Mouse (Mus musculus) embryonic stem cell, embryonic (primary cell): ENCODE data around the gene Mprip.

Experiments
- CTCF ChIA-PET, 4 experiments: fragments of 300-600 bp in 2 of 4; fragments of 350-600 bp in 2 of 4; sonication (Branson Sonifier 250); formaldehyde crosslinking; loops; one replicate each; lab custom pipeline; 2022; ENCODE audit warnings: inconsistent platforms in 2 of 4; lab: Charles Lee
- POLR2A ChIA-PET, 4 experiments: fragments of 300-600 bp in 2 of 4; fragments of 350-600 bp in 2 of 4; sonication (Branson Sonifier 250); formaldehyde crosslinking; loops; one replicate each; lab custom pipeline; 2022; ENCODE audit warnings: antibody characterized with exemption in 4 of 4, inconsistent platforms in 1 of 4; lab: Charles Lee

Gene Mprip

GRCm38 (mm10) chr11:59759626-59760025 is 98.5 kb downstream of the Mprip start:
- ChIA-PET POLR2A (interaction anchor here in 2 of 4 experiments (0.7 to 0.8 kb wide), 2 partner anchors 10 to 173 kb away, joined by 3 read pairs; no protein-coding TSS in a partner anchor), CTCF (interaction anchor here in 1 of 4 experiments (1.8 to 2.1 kb wide), 2 partner anchors 19 kb away, joined by 5 to 8 read pairs; no protein-coding TSS in a partner anchor)

DNA sequence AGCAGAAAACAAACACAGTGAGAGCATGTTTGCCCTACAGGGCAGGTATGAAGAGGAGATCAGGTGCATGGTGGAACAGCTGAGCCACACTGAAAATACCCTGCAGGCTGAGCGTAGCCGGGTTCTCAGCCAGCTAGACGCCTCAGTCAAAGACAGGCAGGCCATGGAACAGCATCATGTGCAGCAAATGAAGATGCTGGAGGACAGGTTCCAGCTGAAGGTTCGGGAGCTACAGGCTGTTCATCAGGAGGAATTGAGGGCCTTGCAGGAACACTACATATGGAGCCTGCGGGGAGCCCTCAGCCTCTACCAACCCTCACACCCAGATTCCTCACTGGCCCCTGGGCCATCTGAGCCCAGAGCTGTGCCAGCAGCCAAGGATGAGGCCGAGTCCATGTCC is 99.7 kb downstream of the Mprip start:
- POLR2A ChIA-PET: interaction anchor here in 3 of 4 experiments (0.6 to 1.3 kb wide), 4 partner anchors 8 to 130 kb away, joined by 3 to 4 read pairs (median 3); no protein-coding TSS in a partner anchor
- CTCF ChIA-PET: interaction anchor here in 2 of 4 experiments (1.4 to 1.8 kb wide), 3 partner anchors 18 to 146 kb away, joined by 3 to 5 read pairs (median 5); no protein-coding TSS in a partner anchor

GRCm38 (mm10) chr11:59769307-59769706 is 108.2 kb downstream of the Mprip start:
- POLR2A ChIA-PET: interaction anchor here in 1 of 4 experiments (0.7 to 2.3 kb wide), 3 partner anchors 10 to 12 kb away, joined by 3 to 10 read pairs (median 3); no protein-coding TSS in a partner anchor
- CTCF ChIA-PET: interaction anchor here in 3 of 4 experiments (0.6 to 1.0 kb wide), 3 partner anchors 9 to 244 kb away, joined by 3 read pairs; no protein-coding TSS in a partner anchor

DNA sequence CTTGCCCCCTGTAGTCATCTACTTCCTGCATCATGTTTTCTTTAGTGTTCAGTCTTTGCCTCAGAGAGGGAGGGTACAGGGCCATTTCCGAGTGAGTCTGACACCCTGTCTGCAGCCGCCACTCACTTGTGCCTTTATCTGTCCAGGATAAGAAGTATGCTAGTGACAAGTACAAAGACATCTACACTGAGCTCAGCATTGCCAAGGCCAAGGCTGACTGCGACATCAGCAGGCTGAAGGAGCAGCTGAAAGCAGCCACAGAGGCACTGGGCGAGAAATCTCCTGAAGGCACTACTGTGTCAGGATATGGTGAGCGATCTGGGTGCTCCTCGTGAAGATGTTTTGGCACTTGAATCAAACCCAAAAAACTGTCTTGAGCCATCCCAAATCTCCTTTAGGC is 108.6 kb downstream of the Mprip start:
- ChIA-PET CTCF (interaction anchor here in 3 of 4 experiments (0.6 to 1.0 kb wide), 3 partner anchors 9 to 244 kb away, joined by 3 read pairs; no protein-coding TSS in a partner anchor), POLR2A (interaction anchor here in 1 of 4 experiments (0.7 to 0.8 kb wide), 2 partner anchors 10 to 13 kb away, joined by 3 read pairs; no protein-coding TSS in a partner anchor)

DNA sequence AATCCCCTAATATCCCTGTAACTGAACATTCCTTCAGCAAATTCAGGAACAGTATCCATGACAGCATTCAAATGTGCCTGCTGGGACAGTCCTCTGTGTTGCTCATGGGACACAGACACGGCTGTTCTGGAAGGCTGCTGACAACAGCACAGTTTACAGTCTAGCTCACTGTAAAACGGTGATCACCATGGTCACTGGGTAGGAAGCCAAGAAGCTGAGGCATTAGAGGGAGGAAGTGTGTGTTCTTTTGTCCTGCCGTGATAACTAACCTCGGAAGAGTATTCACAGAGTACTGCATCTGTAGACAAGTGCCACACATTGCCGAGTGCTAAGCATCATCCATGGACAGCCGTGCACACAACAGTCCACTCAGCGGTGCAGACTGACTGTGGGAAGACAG is 109.6 kb downstream of the Mprip start:
- ChIA-PET POLR2A (interaction anchor here in 1 of 4 experiments (0.6 kb wide), 1 partner anchor 729 kb away, joined by 4 read pairs; no protein-coding TSS in a partner anchor), CTCF (no interaction called here)

DNA sequence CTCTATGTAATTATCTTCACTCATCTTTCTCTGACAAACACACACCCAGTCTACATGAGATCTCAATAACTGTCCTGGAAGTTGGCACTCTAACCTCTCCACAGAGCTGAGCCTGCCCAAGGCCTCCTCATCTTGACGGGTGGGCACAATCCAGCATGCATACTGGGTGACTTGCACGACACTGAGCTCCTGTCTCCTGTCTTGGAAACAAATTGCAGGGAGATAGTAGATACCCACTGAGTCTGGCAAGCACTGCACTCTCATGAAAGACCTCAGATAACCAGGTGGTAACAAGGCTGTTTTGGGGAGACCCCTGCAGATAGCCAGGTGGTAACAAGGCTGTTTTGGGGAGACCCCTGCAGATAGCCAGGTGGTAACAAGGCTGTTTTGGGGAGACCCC is 111.2 kb downstream of the Mprip start:
- CTCF ChIA-PET: no interaction called here
- POLR2A ChIA-PET: no interaction called here

DNA sequence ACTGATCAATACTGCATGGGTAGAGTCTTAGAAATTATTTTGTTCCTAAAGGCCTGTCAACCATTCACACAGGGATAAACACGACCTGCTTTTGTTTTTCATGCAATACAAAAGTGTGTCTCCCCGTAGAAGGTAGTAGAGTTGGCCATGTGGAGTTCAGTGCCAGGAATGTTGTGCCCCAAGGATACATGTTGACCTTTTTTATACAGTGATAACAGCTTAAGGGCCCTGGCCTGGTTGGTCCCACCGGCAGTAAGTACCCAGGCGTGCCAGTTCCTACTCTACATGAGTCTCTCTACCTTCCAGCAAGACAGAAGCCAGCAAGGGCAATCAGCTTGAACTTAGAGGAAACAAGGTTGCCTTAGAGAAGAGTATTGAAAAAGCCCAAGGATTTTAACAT is 111.8 kb downstream of the Mprip start:
- ChIA-PET POLR2A (no interaction called here), CTCF (interaction anchor here in 1 of 4 experiments (1.1 kb wide), 1 partner anchor 39 kb away, joined by 3 read pairs; no protein-coding TSS in a partner anchor)

- POLR2A ChIA-PET: interaction anchor here in 1 of 4 experiments (1.0 kb wide), 1 partner anchor 10 kb away, joined by 3 read pairs; no protein-coding TSS in a partner anchor
- CTCF ChIA-PET: interaction anchor here in 1 of 4 experiments (2.1 kb wide), 1 partner anchor 105 kb away, joined by 5 read pairs; no protein-coding TSS in a partner anchor
Observed at GRCm38 (mm10) chr11:59774522-59774921, 113.4 kb downstream of the Mprip start.

DNA sequence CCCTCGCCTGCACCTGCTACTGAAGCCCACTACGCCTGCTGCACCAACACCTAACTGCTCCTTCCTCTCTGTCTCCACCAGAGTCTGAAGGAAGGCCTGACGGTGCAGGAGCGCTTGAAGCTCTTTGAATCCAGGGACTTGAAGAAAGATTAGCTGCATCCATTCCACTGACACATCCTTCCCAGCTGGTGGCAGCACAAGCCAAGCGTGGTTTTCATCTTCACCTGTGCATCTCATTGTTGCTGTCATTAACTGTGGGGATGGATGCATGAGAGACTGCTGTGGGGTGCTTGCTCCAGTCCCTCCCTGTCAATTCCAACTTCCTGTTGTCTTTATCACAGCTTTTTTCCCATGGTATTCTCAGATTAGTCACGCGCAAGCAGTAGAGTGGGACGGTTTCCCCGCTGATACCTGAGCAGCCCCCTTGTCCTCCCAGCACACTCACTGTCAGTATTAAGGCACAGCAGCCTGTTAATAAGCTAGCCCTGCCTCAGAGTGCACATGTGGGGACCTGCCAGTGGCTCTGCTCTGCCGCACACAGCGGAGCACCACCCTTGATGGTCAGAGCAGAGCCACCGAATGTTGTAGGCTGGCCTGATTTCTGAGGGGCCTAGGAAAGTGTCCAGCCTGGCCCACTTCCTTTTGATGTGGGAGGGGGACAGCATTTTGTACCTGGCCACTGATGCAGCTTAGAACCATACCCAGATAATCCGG is 114.5 kb downstream of the Mprip start:
- CTCF ChIA-PET: interaction anchor here in 1 of 4 experiments (0.9 to 2.1 kb wide), 4 partner anchors 22 to 250 kb away, joined by 3 to 5 read pairs (median 4); no protein-coding TSS in a partner anchor
- POLR2A ChIA-PET: interaction anchor here in 1 of 4 experiments (1.0 kb wide), 2 partner anchors 9 to 15 kb away, joined by 3 read pairs; no protein-coding TSS in a partner anchor

- POLR2A ChIA-PET: no interaction called here
- CTCF ChIA-PET: interaction anchor here in 1 of 4 experiments (0.8 kb wide), 1 partner anchor 9 kb away, joined by 4 read pairs; no protein-coding TSS in a partner anchor
Observed at GRCm38 (mm10) chr11:59777259-59777658, 116.2 kb downstream of the Mprip start.

DNA sequence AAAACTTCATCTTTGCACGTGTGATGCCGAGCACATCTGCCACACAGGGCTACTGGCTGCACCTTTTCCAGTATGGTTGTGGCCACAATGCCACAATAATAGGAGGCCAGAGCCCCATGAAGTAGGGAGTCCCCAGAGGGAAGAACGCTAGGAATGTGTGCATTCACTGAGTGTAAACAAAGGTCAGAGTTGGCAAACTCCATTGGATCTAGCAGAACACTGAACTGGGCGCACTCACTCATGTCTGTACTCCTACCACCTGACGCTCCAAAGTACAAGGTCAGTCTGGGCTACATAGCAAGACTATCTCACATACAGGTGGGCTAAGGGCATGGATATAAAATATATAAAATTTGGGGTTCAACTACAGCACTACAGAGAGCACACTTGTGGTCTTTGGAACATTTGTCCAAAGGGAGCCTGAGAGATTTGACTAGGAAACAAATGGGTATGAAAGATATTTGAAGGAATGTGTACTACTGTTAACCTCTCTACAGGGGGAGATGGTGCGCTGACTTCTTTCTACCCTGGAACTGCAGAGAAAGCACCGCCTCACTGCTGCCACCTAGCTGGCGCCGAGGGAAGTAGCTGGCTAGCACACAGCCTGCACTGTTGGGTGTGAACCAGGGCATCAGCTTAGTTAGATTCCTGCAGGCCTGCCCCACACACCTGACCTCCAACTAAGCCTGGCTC is 117.2 kb downstream of the Mprip start:
- CTCF ChIA-PET: interaction anchor here (0.6 to 2.4 kb wide), 82 partner anchors 9 to 680 kb away, joined by 3 to 22 read pairs (median 4); partner anchors contain the start of genes Pld6 (in 3 of the 4), Cops3 (in 1 of the 4), Nt5m (in 1 of the 4) and Zkscan17 (in 1 of the 4)
- POLR2A ChIA-PET: interaction anchor here (0.6 to 2.1 kb wide), 16 partner anchors 9 to 253 kb away, joined by 3 to 17 read pairs (median 4); partner anchors contain the start of genes Pld6 (in 4 of the 4), Cops3 (in 2 of the 4), Nt5m (in 1 of the 4) and Zkscan17 (in 1 of the 4)

- POLR2A ChIA-PET: interaction anchor here (0.6 to 2.1 kb wide), 18 partner anchors 8 to 253 kb away, joined by 3 to 17 read pairs (median 4); partner anchors contain the start of genes Pld6 (in 4 of the 4), Cops3 (in 2 of the 4), Nt5m (in 1 of the 4) and Zkscan17 (in 1 of the 4)
- CTCF ChIA-PET: interaction anchor here (0.5 to 2.4 kb wide), 83 partner anchors 9 to 681 kb away, joined by 3 to 22 read pairs (median 4); partner anchors contain the start of genes Pld6 (in 3 of the 4), Cops3 (in 1 of the 4), Nt5m (in 1 of the 4) and Zkscan17 (in 1 of the 4)
Observed at GRCm38 (mm10) chr11:59778874-59779223, 117.7 kb downstream of the Mprip start.

GRCm38 (mm10) chr11:59779406-59779805 is 118.3 kb downstream of the Mprip start:
- ChIA-PET POLR2A (interaction anchor here in 3 of 4 experiments (0.7 to 2.1 kb wide), 10 partner anchors 8 to 60 kb away, joined by 3 to 17 read pairs (median 4); partner anchors contain the start of genes Pld6 (in 3 of the 3), Cops3 (in 1 of the 3) and Nt5m (in 1 of the 3)), CTCF (interaction anchor here (0.5 to 2.4 kb wide), 39 partner anchors 8 to 681 kb away, joined by 3 to 22 read pairs (median 4); partner anchors contain the start of genes Pld6 (in 2 of the 4) and Zkscan17 (in 1 of the 4))

DNA sequence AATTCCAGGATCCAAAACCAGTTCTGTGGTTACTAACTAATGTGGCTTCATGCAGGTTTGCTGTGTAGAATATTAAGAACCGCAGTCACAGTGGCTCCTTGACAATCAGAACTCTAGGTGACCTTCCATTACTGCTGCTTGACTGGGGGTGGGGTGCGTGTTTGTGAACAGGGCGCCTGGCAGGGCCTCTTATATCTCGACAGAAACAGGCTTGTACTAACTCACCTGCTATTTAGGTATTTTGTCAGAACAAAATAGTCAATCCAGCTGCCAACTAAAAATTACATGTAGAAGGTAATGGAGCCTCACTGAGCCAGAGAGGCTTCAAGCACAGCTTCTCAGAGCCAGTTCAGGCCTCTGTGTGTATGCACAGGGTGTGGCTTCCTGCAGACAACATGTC is 119.1 kb downstream of the Mprip start:
- CTCF ChIA-PET: interaction anchor here in 3 of 4 experiments (0.5 to 2.4 kb wide), 5 partner anchors 12 to 512 kb away, joined by 3 to 15 read pairs (median 7); partner anchors contain the start of gene Zkscan17 (in 1 of the 3)
- POLR2A ChIA-PET: interaction anchor here in 2 of 4 experiments (0.6 to 2.1 kb wide), 6 partner anchors 13 to 185 kb away, joined by 3 to 9 read pairs (median 3); partner anchors contain the start of genes Cops3 (in 1 of the 2), Nt5m (in 1 of the 2) and Rasd1 (in 1 of the 2)

- ChIA-PET CTCF (interaction anchor here in 2 of 4 experiments (0.6 to 1.5 kb wide), 7 partner anchors 12 to 1751 kb away, joined by 3 to 5 read pairs (median 3); no protein-coding TSS in a partner anchor), POLR2A (interaction anchor here in 2 of 4 experiments (0.6 to 1.6 kb wide), 10 partner anchors 14 to 1812 kb away, joined by 3 to 8 read pairs (median 4); partner anchors contain the start of gene Flcn (in 1 of the 2))
Observed at GRCm38 (mm10) chr11:59782091-59782590, 121.0 kb downstream of the Mprip start.

- POLR2A ChIA-PET: interaction anchor here in 2 of 4 experiments (0.5 to 2.2 kb wide), 3 partner anchors 23 to 1248 kb away, joined by 4 to 5 read pairs (median 5); no protein-coding TSS in a partner anchor
- CTCF ChIA-PET: no interaction called here
Observed at GRCm38 (mm10) chr11:59783591-59783990, 122.5 kb downstream of the Mprip start.
